Mouse (Mus musculus): ENCODE measurements at regions not wholly inside any gene's neighbourhood (a gene's known extent, or its start where the extent isn't known, plus 50 kb on each side); places are given as distances from the start of the nearest gene placed in this dataset.
A peak's percentile ranks its signal among the peaks of the same experiment; 100 is the strongest.

GRCm38 (mm10) chr7:67836117-67836949 is 76.8 kb upstream of the Synm start:
- Histone ChIP-seq H3K27ac (no peak overlapping the region), H3K4me3 (no peak overlapping the region)
- intact Hi-C loops (cut with DNase I), result no loop called here
- no peak for TF ChIP-seq CTCF (IDR thresholded peaks at IDR 0.05)
- no peak for DNase-seq (ENCODE audit: extremely low spot score in 1 of 2, low spot score in 2 of 2)

DNA sequence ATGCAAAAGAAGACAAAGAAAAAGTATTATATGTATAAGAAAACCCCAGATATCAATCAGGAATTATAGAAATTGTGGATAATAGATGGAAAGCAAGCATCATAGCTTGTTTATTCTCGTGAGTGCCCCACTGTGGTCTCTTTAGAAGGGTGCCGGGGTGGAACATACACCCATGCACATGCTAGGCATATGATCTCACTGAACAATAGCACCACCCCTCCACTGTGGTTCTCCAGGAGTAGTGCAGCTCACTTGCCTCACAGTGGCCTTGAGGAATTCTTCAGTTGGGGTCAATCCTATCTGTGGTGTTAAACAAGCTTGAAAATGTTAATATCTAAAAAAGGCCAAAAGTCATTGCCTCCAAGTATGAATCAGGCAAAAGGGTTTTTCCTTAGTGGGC is 72.2 kb upstream of the Synm start:
- intact Hi-C loops (cut with DNase I), result no loop called here
- peak; percentile 15 for TF ChIP-seq CTCF (IDR thresholded peaks at IDR 0.05)
- Histone ChIP-seq H3K4me3 (no peak overlapping the region), H3K27ac (no peak overlapping the region)
- no peak for DNase-seq (ENCODE audit: extremely low spot score in 1 of 2, low spot score in 2 of 2)

DNA sequence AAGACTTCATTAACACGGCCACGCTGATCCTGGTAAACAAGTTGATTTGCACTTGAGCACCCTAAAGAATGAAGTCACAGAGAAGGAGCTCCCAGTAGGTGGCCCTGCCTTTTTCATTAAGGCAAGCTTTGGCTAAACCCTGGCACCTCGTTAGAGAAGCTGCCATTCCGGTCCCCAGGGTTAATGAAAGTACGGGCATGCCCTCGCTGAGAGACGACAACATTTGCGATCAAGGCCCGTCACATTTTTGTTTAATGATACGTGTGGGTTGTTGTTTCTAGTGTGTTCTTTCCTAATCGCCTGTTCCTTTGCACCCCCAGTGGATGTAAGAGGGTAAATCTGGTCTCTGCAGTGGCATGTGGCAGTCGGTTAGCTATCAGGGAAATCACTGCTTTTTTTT is 67.8 kb upstream of the Synm start:
- TF ChIP-seq CTCF (IDR thresholded peaks at IDR 0.05), result no peak
- H3K27ac ChIP-seq, result no peak overlapping the region
- no peak overlapping the region for H3K4me3 ChIP-seq
- intact Hi-C loops (cut with DNase I), result no loop called here
- DNase-seq (ENCODE audit: extremely low spot score in 1 of 2, low spot score in 2 of 2), result no peak

- DNase-seq (ENCODE audit: extremely low spot score in 1 of 2, low spot score in 2 of 2), result no peak
- H3K4me3 ChIP-seq, result no peak overlapping the region
- intact Hi-C loops (cut with DNase I), result no loop called here
- no peak for TF ChIP-seq CTCF (IDR thresholded peaks at IDR 0.05)
- no peak overlapping the region for H3K27ac ChIP-seq
These were observed 67.4 kb upstream of the Synm start for GRCm38 (mm10) chr7:67826936-67827335.

DNA sequence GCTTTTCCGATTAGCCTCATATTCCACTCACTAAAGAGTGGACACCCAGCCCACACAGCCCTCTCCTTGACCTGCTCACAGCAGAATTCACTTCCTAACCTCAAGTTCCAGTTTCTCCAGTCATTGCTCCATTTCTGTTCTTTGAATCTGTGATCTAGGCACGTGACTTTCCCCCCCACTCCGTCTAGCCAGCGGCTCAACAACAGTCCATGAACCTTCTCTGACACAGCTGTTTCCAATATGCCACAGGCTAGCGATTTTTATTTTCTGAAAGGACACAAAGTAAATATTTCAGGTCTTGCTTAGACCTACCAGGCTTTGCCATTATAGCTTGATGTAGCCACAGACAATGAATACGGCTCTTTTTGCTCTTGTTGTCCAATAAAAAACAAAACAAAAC is 66.8 kb upstream of the Synm start:
- no peak overlapping the region for H3K4me3 ChIP-seq

DNA sequence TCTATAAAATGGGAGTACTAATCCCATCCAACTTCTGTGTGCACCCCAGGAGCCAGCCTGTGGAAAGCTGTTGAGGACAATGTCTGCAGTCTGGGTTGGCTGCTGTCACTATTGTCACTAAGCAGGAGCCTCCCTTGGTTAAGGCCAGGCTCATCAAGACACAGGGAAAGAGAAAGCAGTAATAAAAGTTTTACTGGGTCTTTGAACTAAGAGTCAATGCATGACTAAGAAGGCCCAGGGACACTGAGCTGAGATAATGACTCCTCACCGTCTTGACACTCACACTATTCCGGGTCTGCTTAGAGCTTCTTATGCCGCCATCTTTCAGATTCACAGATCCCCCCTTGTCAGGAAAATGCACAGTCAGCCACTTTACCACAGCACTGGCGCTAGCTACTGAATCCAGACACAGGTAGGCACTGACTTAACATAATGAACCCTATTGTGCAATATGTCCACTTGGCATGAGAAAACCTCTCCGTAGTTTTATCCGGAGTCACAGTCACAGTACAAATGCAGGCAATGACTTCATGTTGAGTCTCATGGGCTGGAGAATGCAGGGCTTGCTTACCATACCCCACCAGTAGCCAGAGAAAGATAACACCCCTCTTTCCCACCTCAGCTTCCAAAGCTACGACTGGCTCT is 66.2 kb upstream of the Synm start:
- no peak overlapping the region for H3K27ac ChIP-seq
- DNase-seq (ENCODE audit: extremely low spot score in 1 of 2, low spot score in 2 of 2), result no peak
- no peak for TF ChIP-seq CTCF (IDR thresholded peaks at IDR 0.05)
- no peak overlapping the region for H3K4me3 ChIP-seq
- intact Hi-C loops (cut with DNase I), result no loop called here

More for the DNA sequence above, 66.8 kb upstream of the Synm start:
- intact Hi-C loops (cut with DNase I), result no loop called here
- DNase-seq (ENCODE audit: extremely low spot score in 1 of 2, low spot score in 2 of 2), result no peak
- H3K27ac ChIP-seq, result no peak overlapping the region
- no peak for TF ChIP-seq CTCF (IDR thresholded peaks at IDR 0.05)

GRCm38 (mm10) chr7:67823943-67824645 is 64.6 kb upstream of the Synm start:
- DNase-seq (ENCODE audit: extremely low spot score in 1 of 2, low spot score in 2 of 2), result peak in 1 of 2 experiments; percentile 18
- H3K27ac ChIP-seq, result no peak overlapping the region
- intact Hi-C loops (cut with DNase I), result no loop called here
- H3K4me3 ChIP-seq, result no peak overlapping the region
- TF ChIP-seq CTCF (IDR thresholded peaks at IDR 0.05), result no peak; the same call in none of the 2 replicates

DNA sequence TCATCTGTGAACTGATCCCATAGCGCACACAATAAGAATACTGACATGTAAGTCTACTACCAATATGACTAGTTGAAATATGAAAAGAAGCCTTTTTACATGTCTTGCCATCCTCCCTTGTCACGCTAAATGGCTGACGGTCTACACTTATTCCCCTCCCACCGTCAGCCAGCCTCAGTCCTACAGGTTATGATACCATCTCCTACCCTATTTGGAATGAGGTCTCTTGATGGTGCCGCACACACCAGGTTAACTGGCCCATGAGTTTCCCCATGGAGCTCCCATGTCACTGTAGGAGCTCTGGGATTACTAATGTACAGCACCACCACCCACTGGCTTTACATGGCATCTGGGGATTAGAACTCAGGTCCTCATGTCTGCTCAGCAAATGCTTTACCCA is 60.0 kb upstream of the Synm start:
- Histone ChIP-seq H3K27ac (no peak overlapping the region), H3K4me3 (no peak overlapping the region)
- intact Hi-C loops (cut with DNase I), result no loop called here
- no peak for DNase-seq (ENCODE audit: extremely low spot score in 1 of 2, low spot score in 2 of 2)
- no peak for TF ChIP-seq CTCF (IDR thresholded peaks at IDR 0.05)

DNA sequence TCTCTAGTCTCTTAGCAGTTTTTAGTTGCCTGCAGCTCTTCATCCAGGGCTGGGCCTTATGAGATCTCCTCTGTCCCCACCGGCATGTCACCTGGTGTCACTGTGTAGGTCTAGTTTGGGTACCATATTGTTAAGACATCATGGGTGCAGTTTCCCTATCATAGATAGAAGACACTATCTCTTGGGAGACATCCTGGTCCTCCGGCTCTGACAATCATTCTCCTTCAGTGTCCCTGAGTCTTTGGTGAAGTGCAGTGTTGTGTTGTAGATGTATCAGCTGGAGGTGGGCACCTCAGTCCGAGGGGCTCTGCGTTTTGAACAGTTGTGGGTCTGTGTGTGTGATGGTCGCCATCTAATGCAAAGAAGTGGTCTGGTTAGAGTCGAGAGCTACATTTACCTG is 58.0 kb upstream of the Synm start:
- TF ChIP-seq CTCF (IDR thresholded peaks at IDR 0.05), result no peak
- no peak for DNase-seq (ENCODE audit: extremely low spot score in 1 of 2, low spot score in 2 of 2)
- intact Hi-C loops (cut with DNase I), result no loop called here
- no peak overlapping the region for H3K4me3 ChIP-seq
- H3K27ac ChIP-seq, result no peak overlapping the region

GRCm38 (mm10) chr7:67814861-67815260 is 55.3 kb upstream of the Synm start:
- H3K4me3 ChIP-seq, result no peak overlapping the region
- no peak for DNase-seq (ENCODE audit: extremely low spot score in 1 of 2, low spot score in 2 of 2)

More at GRCm38 (mm10) chr7:67814861-67815260, 55.3 kb upstream of the Synm start:
- TF ChIP-seq CTCF (IDR thresholded peaks at IDR 0.05), result no peak
- no peak overlapping the region for H3K27ac ChIP-seq
- intact Hi-C loops (cut with DNase I), result no loop called here
